Mouse (Mus musculus) colon, adult 2 months (tissue): Measurements from ENCODE around the gene Ccdc110. TPM values are rescaled to one million over a fixed set of nuclear protein-coding genes. Genes with fewer than 3 reads are reported as not detected.

Source experiments
- polyA plus RNA-seq: library from polyadenylated mRNA; depleted of rRNA; stranded (reverse); fragments of >200 nt; gene quantifications from 2 replicates; pipeline ENCODE4 v1.2.3, GENCODE M21; 2012; rRNA removed

The Ccdc110 gene
- 0.03 and 0.05 TPM in 2 replicates for polyA plus RNA-seq

GRCm38 (mm10) chr8:45934582-45935014, at the start of gene Ccdc110:
Gene Ccdc110 (plus strand): TSS chr8:45934619.

GRCm38 (mm10) chr8:45885202-45885685, 49.2 kb upstream of the Ccdc110 start, which contains the start of gene Pdlim3:
Gene Pdlim3 (plus strand): TSS chr8:45885461.

GRCm38 (mm10) chr8:45975126-45975836, 40.9 kb downstream of the Ccdc110 start, which contains the start of the genes 1700029J07Rik and Ufsp2:
Gene 1700029J07Rik (minus strand): TSS chr8:45975252.
Gene Ufsp2 (plus strand): TSS chr8:45975528.

Other genes with a start within 250 kb of the Ccdc110 start
- 153 and 184 TPM in 2 replicates for gene Pdlim3, start 49.2 kb upstream of the Ccdc110 start, polyA plus RNA-seq
- 0.05 and 0.29 TPM in 2 replicates for gene 1700029J07Rik, start 40.6 kb downstream of the Ccdc110 start, polyA plus RNA-seq
- gene Ufsp2, start 40.9 kb downstream of the Ccdc110 start, polyA plus RNA-seq, result 9.4 and 11.1 TPM in 2 replicates
- 0.08 TPM in 1 of 2 replicates, not detected in the other for gene Lrp2bp, start 64.7 kb downstream of the Ccdc110 start, polyA plus RNA-seq
- 4.3 and 12.7 TPM in 2 replicates for gene Ankrd37, start 71.1 kb downstream of the Ccdc110 start, polyA plus RNA-seq
- gene Cfap97, start 217.2 kb downstream of the Ccdc110 start, polyA plus RNA-seq, result 1.9 and 2.0 TPM in 2 replicates
- 5.2 and 6.3 TPM in 2 replicates for gene Snx25, start 217.5 kb downstream of the Ccdc110 start, polyA plus RNA-seq